Mouse (Mus musculus) intestine, embryonic 16.5 days (tissue): ENCODE results near the gene Gm6309. TPM values are rescaled to one million over a fixed set of nuclear protein-coding genes. Genes with fewer than 3 reads are reported as not detected.
"Not testable (repeated sequence)": the region's sequence is repeated elsewhere in the genome, so short reads cannot be mapped to it uniquely, and the experiment has no call there.

ENCODE experiments used
- ATAC-seq: fragments of 200-750 bp; cut with Nextera tagmentation; 2 replicates; pipeline ENCODE4 v1.8.0; 2017; ENCODE audit warnings: moderate TSS enrichment, moderate library complexity
- H3K27ac ChIP-seq: fragments of 300-500 bp; sonication (generic); 2 replicates; pipeline ENCODE4 v1.5.1; 2014; ENCODE audit warnings: mild to moderate bottlenecking, low read length
- H3K27me3 ChIP-seq: fragments of 300-500 bp; sonication (generic); replicated peaks from 2 replicates; pipeline ENCODE4 v1.6.1; 2014; ENCODE audit warnings: low read length, control low read depth, mixed read lengths; ENCODE audit not compliant: control insufficient read depth, insufficient read depth
- H3K36me3 ChIP-seq: fragments of 300-500 bp; sonication (generic); 2 replicates; pipeline ENCODE4 v1.6.1; 2014; ENCODE audit warnings: low read length, control low read depth; ENCODE audit not compliant: control insufficient read depth, insufficient read depth
- H3K4me1 ChIP-seq: fragments of 300-500 bp; sonication (generic); 2 replicates; pipeline ENCODE4 v1.6.1; 2014; ENCODE audit warnings: low read length, control low read depth, mixed read lengths; ENCODE audit not compliant: control insufficient read depth, insufficient read depth
- H3K4me2 ChIP-seq: fragments of 300-500 bp; sonication (generic); 2 replicates; pipeline ENCODE4 v1.6.1; 2014; ENCODE audit warnings: low read depth, low read length, control low read depth
- H3K4me3 ChIP-seq: fragments of 300-500 bp; sonication (generic); 2 replicates; pipeline ENCODE4 v1.5.1; 2014; ENCODE audit warnings: mild to moderate bottlenecking, low read length
- H3K9ac ChIP-seq: fragments of 300-500 bp; sonication (generic); 2 replicates; pipeline ENCODE4 v1.6.1; 2014; ENCODE audit warnings: low read depth, low read length
- H3K9me3 ChIP-seq: fragments of 300-500 bp; sonication (generic); 2 replicates; pipeline ENCODE4 v1.6.1; 2016; ENCODE audit warnings: low read length, control low read depth; ENCODE audit not compliant: control insufficient read depth
- WGBS: fragments of 180-500 bp; shearing (Covaris S2); extraction: QIAGEN DNeasy Blood & Tissue Kit; methylation state at CpG from one replicate; pipeline ENCODE4 v1.1.7; 2014; 5-methylcytosine and 5-hydroxymethylcytosine counted together
- polyA plus RNA-seq: library from polyadenylated mRNA; unstranded; fragments of >200 nt; fragmentation: Nextera tagmentation; extraction: Ambion mirVana; gene quantifications from 2 replicates; pipeline ENCODE4 v1.2.1, GENCODE M21; 2015

The Gm6309 gene
- polyA plus RNA-seq, 1 experiment from 2014 or later, result not detected

DNA sequence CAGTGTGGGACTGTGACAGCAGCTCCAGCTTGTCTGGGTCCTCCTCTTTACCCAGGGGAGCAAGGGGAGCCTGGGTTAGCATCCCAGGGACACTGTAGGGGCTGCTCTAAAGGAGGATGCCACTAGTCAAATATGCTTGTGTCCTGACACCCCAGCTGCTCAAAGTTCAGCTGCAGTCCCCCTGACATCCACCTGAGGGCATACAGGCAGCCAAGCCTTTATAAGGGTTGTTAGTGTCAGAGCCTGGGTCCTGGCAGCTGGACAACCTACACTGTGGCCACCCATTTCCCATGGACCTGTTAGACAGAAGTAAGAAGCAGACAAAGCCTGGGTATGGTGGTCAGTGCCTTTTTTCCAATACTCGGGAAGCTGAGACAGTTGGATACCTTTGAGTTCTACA, 17.6 kb upstream of the Gm6309 start:
- no peaks in the 10 kb centered on the region for H3K4me1 ChIP-seq
- no peak overlapping the region for H3K27ac ChIP-seq
- no peak overlapping the region for H3K4me3 ChIP-seq
- no peaks in the 10 kb centered on the region for H3K36me3 ChIP-seq
- WGBS, result 90% methylated on average over 1 of the region's 1 CpGs
- no peak overlapping the region for H3K9ac ChIP-seq
- no peaks in the 10 kb centered on the region for H3K9me3 ChIP-seq
- H3K27me3 ChIP-seq, result no peaks in the 10 kb centered on the region
- no peak overlapping the region for H3K4me2 ChIP-seq
- no peak for ATAC-seq

DNA sequence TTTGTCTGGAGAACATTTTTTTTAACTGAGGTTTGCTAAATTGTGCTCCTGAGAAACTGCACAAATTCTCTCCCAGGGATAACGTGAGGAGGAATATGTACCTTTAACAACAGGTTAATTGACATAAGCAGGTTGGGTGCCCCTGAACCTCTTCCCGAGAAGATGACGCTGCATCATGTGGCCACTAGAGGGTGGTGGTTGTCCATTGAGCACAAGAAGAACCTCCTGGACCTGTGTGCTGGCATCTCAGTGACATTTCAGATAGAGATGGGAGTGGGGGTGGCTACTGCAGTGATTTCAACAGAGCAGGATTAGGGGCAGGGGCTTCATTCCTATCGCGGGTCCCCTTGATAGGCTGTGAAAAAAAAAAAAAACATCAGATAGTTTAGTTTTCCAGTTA, 16.9 kb upstream of the Gm6309 start:
- H3K4me1 ChIP-seq, H3K4me2 ChIP-seq, H3K36me3 ChIP-seq, H3K27me3 ChIP-seq, H3K9ac ChIP-seq, H3K27ac ChIP-seq, H3K4me3 ChIP-seq, ATAC-seq, H3K9me3 ChIP-seq: not testable (repeated sequence)
- WGBS, result 23% methylated on average over 5 of the region's 5 CpGs

GRCm38 (mm10) chr5:146185204-146185603, 14.7 kb upstream of the Gm6309 start, which contains the start of gene 1700001J03Rik:
1700001J03Rik (minus strand) TSS chr5:146185304.
- not testable (repeated sequence) for H3K36me3 ChIP-seq, H3K27me3 ChIP-seq, H3K4me3 ChIP-seq, H3K9me3 ChIP-seq, ATAC-seq, H3K4me2 ChIP-seq, H3K9ac ChIP-seq, H3K27ac ChIP-seq, H3K4me1 ChIP-seq
- 86% methylated on average over 4 of the region's 4 CpGs for WGBS

- ATAC-seq, result not testable (repeated sequence)
- 54% methylated on average over 4 of the region's 4 CpGs for WGBS
These were observed 2.2 kb upstream of the Gm6309 start for GRCm38 (mm10) chr5:146172744-146173143.

DNA sequence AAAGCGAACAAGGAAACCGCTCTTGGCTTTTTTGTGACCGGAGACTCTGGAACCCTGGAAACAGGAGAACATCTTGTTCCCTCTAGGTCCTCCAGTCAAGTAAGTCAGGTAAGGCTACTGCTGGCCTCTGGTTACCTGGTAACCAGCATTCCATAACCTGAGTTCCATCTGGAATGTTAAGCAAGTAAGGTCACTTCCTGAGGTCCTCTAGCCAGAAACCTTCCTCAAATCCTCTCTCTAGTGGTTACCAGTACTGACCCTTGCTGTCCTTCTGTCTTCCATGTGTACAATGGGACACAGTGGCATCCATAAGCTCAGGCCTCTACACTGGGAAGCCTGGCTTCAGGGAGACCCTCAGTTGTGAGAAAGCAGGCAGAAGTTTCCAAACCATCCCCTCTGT, 10.1 kb downstream of the Gm6309 start, which contains the start of gene Gm5565:
Gm5565 (minus strand) TSS at position 101 of the 400 bp plus-strand sequence.
- not testable (repeated sequence) for H3K9ac ChIP-seq, H3K27me3 ChIP-seq, H3K4me3 ChIP-seq, H3K4me2 ChIP-seq, H3K4me1 ChIP-seq, H3K9me3 ChIP-seq, ATAC-seq, H3K27ac ChIP-seq, H3K36me3 ChIP-seq
- WGBS, result 89% methylated on average over 3 of the region's 3 CpGs

More at GRCm38 (mm10) chr5:146172744-146173143, 2.2 kb upstream of the Gm6309 start:
- H3K4me2 ChIP-seq, H3K9ac ChIP-seq, H3K27ac ChIP-seq, H3K4me1 ChIP-seq, H3K9me3 ChIP-seq, H3K4me3 ChIP-seq, H3K27me3 ChIP-seq, H3K36me3 ChIP-seq: not testable (repeated sequence)

GRCm38 (mm10) chr5:146158326-146158725, 12.2 kb downstream of the Gm6309 start:
- H3K4me2 ChIP-seq, H3K27me3 ChIP-seq, H3K4me1 ChIP-seq, ATAC-seq, H3K9ac ChIP-seq, H3K27ac ChIP-seq, H3K36me3 ChIP-seq, H3K4me3 ChIP-seq, H3K9me3 ChIP-seq: not testable (repeated sequence)
- 92% methylated on average over 4 of the region's 4 CpGs for WGBS

DNA sequence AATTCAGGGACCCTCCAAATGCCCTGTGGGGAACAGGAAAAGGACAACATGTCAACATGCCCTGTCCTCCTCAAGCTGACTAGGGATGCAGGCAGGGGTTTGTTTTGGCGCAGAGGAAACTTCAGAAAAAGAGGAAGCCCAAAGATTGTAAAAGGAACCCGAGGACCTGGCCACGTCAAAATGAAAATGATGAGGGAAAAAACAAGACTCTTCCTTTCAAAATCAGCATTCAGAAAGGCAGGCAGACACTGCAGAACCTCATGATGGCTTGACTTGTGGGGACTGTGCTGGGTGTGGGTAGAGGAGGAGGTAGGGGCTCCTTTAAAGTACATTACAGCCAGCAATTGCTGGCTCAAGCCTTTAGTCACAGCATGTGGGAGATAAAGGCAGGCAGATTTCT, 20.1 kb downstream of the Gm6309 start:
- H3K27me3 ChIP-seq, result no peaks in the 10 kb centered on the region
- H3K4me3 ChIP-seq, result no peak overlapping the region
- no peak for ATAC-seq
- no peaks in the 10 kb centered on the region for H3K36me3 ChIP-seq
- H3K9ac ChIP-seq, result no peak overlapping the region
- H3K9me3 ChIP-seq, result no peaks in the 10 kb centered on the region
- H3K27ac ChIP-seq, result no peak overlapping the region
- H3K4me1 ChIP-seq, result no peaks in the 10 kb centered on the region
- H3K4me2 ChIP-seq, result no peak overlapping the region
- 80% methylated on average over 3 of the region's 3 CpGs for WGBS

GRCm38 (mm10) chr5:146147903-146148302, 22.6 kb downstream of the Gm6309 start:
- 43% methylated on average over 2 of the region's 2 CpGs for WGBS
- no peak overlapping the region for H3K27ac ChIP-seq
- no peak for ATAC-seq
- no peaks in the 10 kb centered on the region for H3K36me3 ChIP-seq
- H3K4me1 ChIP-seq, result no peaks in the 10 kb centered on the region
- no peak overlapping the region for H3K4me2 ChIP-seq
- no peak overlapping the region for H3K4me3 ChIP-seq
- H3K27me3 ChIP-seq, result no peaks in the 10 kb centered on the region
- no peak overlapping the region for H3K9ac ChIP-seq
- H3K9me3 ChIP-seq, result no peaks in the 10 kb centered on the region
